Mouse (Mus musculus): ENCODE measurements around the gene Klhl21. TPM values are rescaled to one million over a fixed set of nuclear protein-coding genes. Genes with fewer than 3 reads are reported as not detected.

The Klhl21 gene
- polyA plus RNA-seq, 1 experiment: 17.1 TPM

GRCm38 (mm10) chr4:151996173-151996950, 12.2 kb upstream of the Klhl21 start, which contains the start of gene Phf13:
TSS of gene Phf13 (minus strand) at chr4:151996258.
- peak within 1 kb of the TSS; percentile 98 for H3K4me3 ChIP-seq (ENCODE audit: control insufficient read depth, low read depth, low read length)
- H3K4me1 ChIP-seq (ENCODE audit: control insufficient read depth, insufficient read depth, low read length): peaks cover 4% of the 10 kb centered on the region
- H3K36me3 ChIP-seq (ENCODE audit: control insufficient read depth, insufficient read depth, low read length): no peaks in the 10 kb centered on the region
- no peaks in the 10 kb centered on the region for H3K27me3 ChIP-seq (ENCODE audit: control insufficient read depth, insufficient read depth, low read length)
- H3K27ac ChIP-seq (ENCODE audit: control insufficient read depth, insufficient read depth, low read depth, low read length): peak within 1 kb of the TSS; percentile 97
- TF ChIP-seq CTCF (IDR thresholded peaks at IDR 0.05; ENCODE audit: control insufficient read depth, insufficient read depth, insufficient replicate concordance, low read depth, low read length): no peak
- TF ChIP-seq POLR2A (IDR thresholded peaks at IDR 0.05; ENCODE audit: control insufficient read depth, low read depth, low read length): peak; percentile 86

DNA sequence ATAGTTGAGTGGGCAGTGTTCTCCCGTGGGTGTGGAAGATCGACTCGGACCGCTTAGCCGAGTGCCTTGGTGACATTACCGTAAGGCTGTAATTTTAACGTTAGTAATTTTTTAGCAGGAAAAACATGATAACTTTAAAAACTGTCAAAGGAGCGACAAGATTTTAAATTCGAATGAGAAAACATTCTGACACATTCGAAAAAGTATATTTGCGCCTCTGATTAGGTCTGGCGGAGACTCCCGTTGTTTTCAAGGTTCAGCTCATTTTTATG, 11.7 kb upstream of the Klhl21 start:
- H3K27me3 ChIP-seq (ENCODE audit: control insufficient read depth, insufficient read depth, low read length): no peaks in the 10 kb centered on the region
- peak overlapping the region; percentile 98 for H3K4me3 ChIP-seq (ENCODE audit: control insufficient read depth, low read depth, low read length)
- H3K27ac ChIP-seq (ENCODE audit: control insufficient read depth, insufficient read depth, low read depth, low read length): peak overlapping the region; percentile 94
- no peaks in the 10 kb centered on the region for H3K36me3 ChIP-seq (ENCODE audit: control insufficient read depth, insufficient read depth, low read length)
- H3K4me1 ChIP-seq (ENCODE audit: control insufficient read depth, insufficient read depth, low read length): peaks cover 4% of the 10 kb centered on the region
- TF ChIP-seq POLR2A (IDR thresholded peaks at IDR 0.05; ENCODE audit: control insufficient read depth, low read depth, low read length) (no peak), CTCF (IDR thresholded peaks at IDR 0.05; ENCODE audit: control insufficient read depth, insufficient read depth, insufficient replicate concordance, low read depth, low read length) (no peak)

- no peak for TF ChIP-seq CTCF (IDR thresholded peaks at IDR 0.05; ENCODE audit: control insufficient read depth, insufficient read depth, insufficient replicate concordance, low read depth, low read length)
- TF ChIP-seq POLR2A (IDR thresholded peaks at IDR 0.05; ENCODE audit: control insufficient read depth, low read depth, low read length): no peak
- H3K4me1 ChIP-seq (ENCODE audit: control insufficient read depth, insufficient read depth, low read length): no peaks in the 10 kb centered on the region; the same call in 1 of the 2 replicates
- peak overlapping the region; percentile 98; the same call in 1 of the 2 replicates for H3K4me3 ChIP-seq (ENCODE audit: control insufficient read depth, low read depth, low read length)
- H3K36me3 ChIP-seq (ENCODE audit: control insufficient read depth, insufficient read depth, low read length): no peaks in the 10 kb centered on the region
- no peaks in the 10 kb centered on the region for H3K27me3 ChIP-seq (ENCODE audit: control insufficient read depth, insufficient read depth, low read length)
- H3K27ac ChIP-seq (ENCODE audit: control insufficient read depth, insufficient read depth, low read depth, low read length): no peak overlapping the region
These were observed 10.9 kb upstream of the Klhl21 start for GRCm38 (mm10) chr4:151997701-151998100.

DNA sequence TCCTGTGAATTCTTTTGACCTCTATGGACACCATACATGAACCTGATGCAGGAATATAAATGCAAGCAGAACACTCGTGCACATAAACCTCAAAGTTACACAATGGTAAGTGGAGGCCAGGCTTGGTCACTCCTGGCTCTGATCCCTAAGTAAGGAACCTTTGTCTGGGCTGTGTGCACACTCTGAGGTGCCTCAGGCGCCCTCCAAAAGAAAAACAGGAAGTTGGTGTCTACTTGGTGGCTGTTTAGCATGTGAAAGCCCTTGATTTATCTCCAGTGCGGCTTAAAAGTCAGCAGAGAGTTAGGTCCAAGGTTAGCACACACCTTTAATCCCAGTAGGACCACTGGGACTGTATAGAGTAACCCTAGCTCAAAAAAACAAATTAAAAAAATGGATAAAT, 9.1 kb upstream of the Klhl21 start:
- Histone ChIP-seq H3K36me3 (ENCODE audit: control insufficient read depth, insufficient read depth, low read length) (no peaks in the 10 kb centered on the region), H3K4me3 (ENCODE audit: control insufficient read depth, low read depth, low read length) (no peak overlapping the region), H3K27ac (ENCODE audit: control insufficient read depth, insufficient read depth, low read depth, low read length) (no peak overlapping the region), H3K4me1 (ENCODE audit: control insufficient read depth, insufficient read depth, low read length) (no peaks in the 10 kb centered on the region; the same call in 1 of the 2 replicates), H3K27me3 (ENCODE audit: control insufficient read depth, insufficient read depth, low read length) (no peaks in the 10 kb centered on the region)
- TF ChIP-seq POLR2A (IDR thresholded peaks at IDR 0.05; ENCODE audit: control insufficient read depth, low read depth, low read length) (no peak), CTCF (IDR thresholded peaks at IDR 0.05; ENCODE audit: control insufficient read depth, insufficient read depth, insufficient replicate concordance, low read depth, low read length) (no peak)

DNA sequence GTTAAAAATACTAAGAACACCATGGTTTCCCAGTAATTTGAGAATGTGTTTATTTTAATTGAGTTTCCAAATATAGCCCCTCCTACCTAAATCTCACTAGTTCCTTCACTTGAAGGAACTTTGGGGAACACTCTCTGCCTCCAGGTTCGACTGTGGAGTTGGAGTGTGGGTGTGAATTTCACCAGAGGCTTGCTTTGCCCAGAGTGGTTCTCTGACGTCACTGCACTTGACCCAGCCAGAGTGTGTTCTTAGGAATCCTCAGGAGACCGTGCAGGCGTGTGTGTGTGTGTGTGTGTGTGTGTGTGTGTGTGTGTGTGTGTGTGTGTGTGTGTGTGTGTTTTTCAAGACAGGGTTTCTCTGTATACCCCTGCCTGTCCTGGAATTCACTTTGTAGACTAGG, 7.7 kb upstream of the Klhl21 start:
- Histone ChIP-seq H3K36me3 (ENCODE audit: control insufficient read depth, insufficient read depth, low read length) (no peaks in the 10 kb centered on the region), H3K27ac (ENCODE audit: control insufficient read depth, insufficient read depth, low read depth, low read length) (no peak overlapping the region), H3K27me3 (ENCODE audit: control insufficient read depth, insufficient read depth, low read length) (no peaks in the 10 kb centered on the region), H3K4me1 (ENCODE audit: control insufficient read depth, insufficient read depth, low read length) (no peaks in the 10 kb centered on the region), H3K4me3 (ENCODE audit: control insufficient read depth, low read depth, low read length) (no peak overlapping the region)
- TF ChIP-seq POLR2A (IDR thresholded peaks at IDR 0.05; ENCODE audit: control insufficient read depth, low read depth, low read length): no peak
- TF ChIP-seq CTCF (IDR thresholded peaks at IDR 0.05; ENCODE audit: control insufficient read depth, insufficient read depth, insufficient replicate concordance, low read depth, low read length): no peak

- Histone ChIP-seq H3K36me3 (ENCODE audit: control insufficient read depth, insufficient read depth, low read length) (no peaks in the 10 kb centered on the region), H3K27ac (ENCODE audit: control insufficient read depth, insufficient read depth, low read depth, low read length) (no peak overlapping the region), H3K4me3 (ENCODE audit: control insufficient read depth, low read depth, low read length) (no peak overlapping the region), H3K4me1 (ENCODE audit: control insufficient read depth, insufficient read depth, low read length) (no peaks in the 10 kb centered on the region), H3K27me3 (ENCODE audit: control insufficient read depth, insufficient read depth, low read length) (no peaks in the 10 kb centered on the region)
- TF ChIP-seq CTCF (IDR thresholded peaks at IDR 0.05; ENCODE audit: control insufficient read depth, insufficient read depth, insufficient replicate concordance, low read depth, low read length): no peak
- no peak for TF ChIP-seq POLR2A (IDR thresholded peaks at IDR 0.05; ENCODE audit: control insufficient read depth, low read depth, low read length)
These were observed 7.3 kb upstream of the Klhl21 start for GRCm38 (mm10) chr4:152001335-152001734.

- H3K36me3 ChIP-seq (ENCODE audit: control insufficient read depth, insufficient read depth, low read length): no peaks in the 10 kb centered on the region
- H3K27ac ChIP-seq (ENCODE audit: control insufficient read depth, insufficient read depth, low read depth, low read length): no peak overlapping the region
- TF ChIP-seq CTCF (IDR thresholded peaks at IDR 0.05; ENCODE audit: control insufficient read depth, insufficient read depth, insufficient replicate concordance, low read depth, low read length) (no peak), POLR2A (IDR thresholded peaks at IDR 0.05; ENCODE audit: control insufficient read depth, low read depth, low read length) (no peak)
- H3K4me3 ChIP-seq (ENCODE audit: control insufficient read depth, low read depth, low read length): no peak overlapping the region
- H3K4me1 ChIP-seq (ENCODE audit: control insufficient read depth, insufficient read depth, low read length): no peaks in the 10 kb centered on the region
- H3K27me3 ChIP-seq (ENCODE audit: control insufficient read depth, insufficient read depth, low read length): no peaks in the 10 kb centered on the region
These were observed 6.5 kb upstream of the Klhl21 start for GRCm38 (mm10) chr4:152002063-152002462.

All from testis, adult 2 months (tissue).